In the genomic region with DNA sequence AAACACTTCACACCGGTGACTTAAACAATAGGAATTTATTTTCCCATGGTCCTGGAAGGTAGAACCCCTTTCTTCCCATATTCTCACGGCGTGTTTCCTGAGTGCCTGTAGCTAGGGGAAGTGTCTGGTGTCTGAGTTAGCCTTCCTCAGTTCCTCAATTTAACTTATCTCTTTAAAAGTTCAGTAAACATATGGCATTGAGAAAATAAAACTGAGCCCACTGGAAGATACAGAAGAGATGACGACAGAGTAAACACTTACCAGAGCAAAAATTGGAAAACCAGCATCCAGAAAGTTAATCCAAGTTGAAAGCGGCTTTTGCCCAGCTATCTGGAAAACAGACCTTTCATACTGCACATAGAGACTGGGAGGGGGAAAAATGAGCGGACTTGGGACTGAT, we compare ENCODE assay signal across 8 mouse cellular contexts. TPM values are rescaled to one million over a fixed set of nuclear protein-coding genes. Genes with fewer than 3 reads are reported as not detected.
DNase-seq lines count a peak whose midpoint lies in the region; ATAC-seq and TF ChIP-seq lines count a peak whose summit lies in the region.

No protein-coding gene starts in this region.

- 0 out of 2 replicates have a peak, but pooled peaks have one; percentile 18 for TF ChIP-seq EP300 in CH12.LX (IDR thresholded peaks at IDR 0.05; ENCODE audit: low read length)

- peak overlapping the region; percentile 87 for H3K9ac ChIP-seq in CH12.LX (ENCODE audit: insufficient read depth, low read depth)
- peak overlapping the region; percentile 83; the same call in 1 of the 2 replicates for H3K9ac ChIP-seq in forebrain, embryonic 11.5 days (ENCODE audit: low read length)
- peak overlapping the region; percentile 82 for H3K9ac ChIP-seq in limb, embryonic 11.5 days (ENCODE audit: low read length)
- H3K9ac ChIP-seq in midbrain, embryonic 16.5 days (ENCODE audit: low read depth, low read length) = peak overlapping the region; percentile 74

- H3K27me3 ChIP-seq in CH12.LX (replicated peaks) = no peaks in the 10 kb centered on the region
- H3K27me3 ChIP-seq in forebrain, embryonic 11.5 days (ENCODE audit: control insufficient read depth, insufficient read depth, low read length) = no peaks in the 10 kb centered on the region
- H3K27me3 ChIP-seq in limb, embryonic 11.5 days (ENCODE audit: control insufficient read depth, insufficient read depth, low read length) = no peaks in the 10 kb centered on the region
- H3K27me3 ChIP-seq in midbrain, embryonic 16.5 days (ENCODE audit: control insufficient read depth, insufficient read depth, low read depth, low read length) = no peaks in the 10 kb centered on the region

- in situ Hi-C loops in CH12.LX (cut with MboI; ENCODE audit: low pct_ligation_motif_present, low pct_unique_long_range_greater_than_20kb, low sequenced_read_pairs) = no loop called here

- H3K79me2 ChIP-seq in CH12.LX (replicated peaks; ENCODE audit: control insufficient read depth, extremely low read depth, insufficient read depth, poor library complexity, severe bottlenecking) = no peaks in the 10 kb centered on the region

- H3K36me3 ChIP-seq in CH12.LX (replicated peaks in 1 of 2; ENCODE audit: control insufficient read depth in 1 of 2, insufficient read depth in 1 of 2, low read length in 1 of 2) = peaks cover 0 to 6% of the 10 kb centered on the region in 2 experiments
- H3K36me3 ChIP-seq in forebrain, embryonic 11.5 days (ENCODE audit: control insufficient read depth, insufficient read depth, low read length) = no peaks in the 10 kb centered on the region
- H3K36me3 ChIP-seq in limb, embryonic 11.5 days (ENCODE audit: control insufficient read depth, insufficient read depth, low read length) = no peaks in the 10 kb centered on the region
- H3K36me3 ChIP-seq in midbrain, embryonic 16.5 days (ENCODE audit: control insufficient read depth, insufficient read depth, low read length) = no peaks in the 10 kb centered on the region

- H3K9me3 ChIP-seq in CH12.LX (replicated peaks; ENCODE audit: low read length) = no peaks in the 10 kb centered on the region
- H3K9me3 ChIP-seq in forebrain, embryonic 11.5 days (ENCODE audit: control insufficient read depth, low read length) = no peaks in the 10 kb centered on the region
- H3K9me3 ChIP-seq in limb, embryonic 11.5 days (ENCODE audit: control insufficient read depth, low read length) = no peaks in the 10 kb centered on the region
- H3K9me3 ChIP-seq in midbrain, embryonic 16.5 days (replicated peaks; ENCODE audit: control insufficient read depth, low read length, poor library complexity, severe bottlenecking) = no peaks in the 10 kb centered on the region

- peak overlapping the region; percentile 75 to 81 (median 77) for H3K4me3 ChIP-seq in CH12.LX (replicated peaks in 1 of 3; ENCODE audit: low read depth in 2 of 3, low read length in 2 of 3, poor library complexity in 1 of 3)
- H3K4me3 ChIP-seq in forebrain, embryonic 11.5 days (ENCODE audit: low read depth, low read length) = peak overlapping the region; percentile 69
- H3K4me3 ChIP-seq in limb, embryonic 11.5 days (ENCODE audit: low read depth, low read length) = peak overlapping the region; percentile 77
- H3K4me3 ChIP-seq in midbrain, embryonic 16.5 days (ENCODE audit: low read depth, low read length) = peak overlapping the region; percentile 51

- peaks cover 6 to 44% of the 10 kb centered on the region in 2 experiments; a peak in 3 of 4 replicates for H3K4me1 ChIP-seq in CH12.LX (ENCODE audit: control insufficient read depth in 1 of 2, insufficient read depth in 2 of 2)
- H3K4me1 ChIP-seq in forebrain, embryonic 11.5 days (replicated peaks; ENCODE audit: control insufficient read depth, insufficient read depth, low read length) = no peaks in the 10 kb centered on the region
- no peaks in the 10 kb centered on the region for H3K4me1 ChIP-seq in limb, embryonic 11.5 days (ENCODE audit: control insufficient read depth, insufficient read depth, low read length)
- peaks cover 11% of the 10 kb centered on the region for H3K4me1 ChIP-seq in midbrain, embryonic 16.5 days (ENCODE audit: control insufficient read depth, insufficient read depth, low read length)

- peak overlapping the region; percentile 64 for H3K4me2 ChIP-seq in CH12.LX (ENCODE audit: insufficient read depth, low read depth, poor library complexity, severe bottlenecking)
- H3K4me2 ChIP-seq in forebrain, embryonic 11.5 days (ENCODE audit: low read depth, low read length, severe bottlenecking) = peak overlapping the region; percentile 82
- H3K4me2 ChIP-seq in limb, embryonic 11.5 days (ENCODE audit: low read depth, severe bottlenecking) = peak overlapping the region; percentile 47
- H3K4me2 ChIP-seq in midbrain, embryonic 16.5 days (ENCODE audit: low read length) = peak overlapping the region; percentile 79

- no peak overlapping the region for H3K27ac ChIP-seq in CH12.LX (ENCODE audit: insufficient read depth, low read depth)
- no peak overlapping the region for H3K27ac ChIP-seq in forebrain, embryonic 11.5 days (ENCODE audit: low read depth, low read length)
- H3K27ac ChIP-seq in limb, embryonic 11.5 days (replicated peaks; ENCODE audit: low read depth, low read length) = no peak overlapping the region
- peak overlapping the region; percentile 71; the same call in 1 of the 2 replicates for H3K27ac ChIP-seq in midbrain, embryonic 16.5 days (ENCODE audit: low read length)

- 50% methylated on average over 6 of the region's 6 CpGs for WGBS in forebrain, embryonic 11.5 days
- WGBS in limb, embryonic 11.5 days = 57% methylated on average over 6 of the region's 6 CpGs
- 49% methylated on average over 6 of the region's 6 CpGs for whole genome bisulfite sequencing in midbrain, embryonic 16.5 days

- dilution Hi-C loops in CH12.LX (cut with MboI; ENCODE audit: extremely low pct_ligation_motif_present, extremely low pct_unique_long_range_greater_than_20kb, low sequenced_read_pairs) = no loop called here

- peak; percentile 22 for DNase-seq in CD4-positive, CD25-positive, alpha-beta regulatory T cell, adult 2 months (ENCODE audit: low read depth, low spot score)
- no peak for DNase-seq in CH12.LX (ENCODE audit: extremely low read depth)
- no peak for DNase-seq in forebrain, embryonic 11.5 days (ENCODE audit: low spot score)
- no peak for DNase-seq in limb, embryonic 11.5 days (ENCODE audit: low spot score)
- no peak for DNase-seq in cerebellum, adult 9-11 months
- no peak for DNase-seq in frontal cortex, adult 2 months (ENCODE audit: extremely low spot score in 1 of 2, low spot score in 1 of 2)

- no peak for ATAC-seq in CD4-positive, CD25-positive, alpha-beta regulatory T cell, adult 4 months
- peak; percentile 13; the same call in 1 of the 2 replicates for ATAC-seq in forebrain, embryonic 11.5 days (replicated peaks; ENCODE audit: low FRiP score)
- no peak for ATAC-seq in limb, embryonic 11.5 days (ENCODE audit: insufficient number of reproducible peaks, low FRiP score, low TSS enrichment, low read depth)
- peak; percentile 23; the same call in 1 of the 2 replicates for ATAC-seq in midbrain, embryonic 16.5 days

- TF ChIP-seq RAD21 in CH12.LX (IDR thresholded peaks at IDR 0.05; ENCODE audit: low read depth, low read length) = no peak

- TF ChIP-seq CTCF in CH12.LX (conservative IDR thresholded peaks at IDR 0.05 in 1 of 2, IDR thresholded peaks at IDR 0.05 in 1 of 2; ENCODE audit: low read depth in 2 of 2, low read length in 2 of 2) = no peak

- no peak for TF ChIP-seq POLR2A in CH12.LX (IDR thresholded peaks at IDR 0.05; ENCODE audit: low read depth, low read length)

TF ChIP-seq in CH12.LX, 34 proteins besides CTCF, POLR2A, EP300 and RAD21:
- TF ChIP-seq MAFK (IDR thresholded peaks at IDR 0.05; ENCODE audit: insufficient replicate concordance, low read length) (no peak), CHD1 (IDR thresholded peaks at IDR 0.05; ENCODE audit: low read depth, low read length) (peak; percentile 27; the same call in 1 of the 2 replicates)
TF ChIP-seq in CH12.LX: peak in this region for 1.

RNA-seq across cellular contexts. Expression of gene Zfp69, which starts 0.7 kb away (rescaled TPM):
- 1 to 10 TPM; 1.1 to 1.2 TPM for polyA plus RNA-seq in CD4-positive, CD25-positive, alpha-beta regulatory T cell, adult 4 months (2017; shearing (Covaris generic))
- total RNA-seq in CH12.LX (2012; rRNA removed) = 0.71 and 0.89 TPM in 2 replicates
- 0.46 and 0.72 TPM in 2 replicates for total RNA-seq in CH12.LX (2014; rRNA removed)
- 1.3 and 2.2 TPM in 2 replicates for polyA plus RNA-seq in CH12.LX (2012; ENCODE audit: insufficient read length, low read depth)
- polyA plus RNA-seq in forebrain, embryonic 11.5 days (2014; fragmentation: Nextera tagmentation; extraction: Ambion mirVana) = 8.8 and 9.8 TPM in 2 replicates
- 11.0 and 11.6 TPM in 2 replicates for polyA plus RNA-seq in limb, embryonic 11.5 days (2014; fragmentation: Nextera tagmentation; extraction: Ambion mirVana)
- polyA plus RNA-seq in midbrain, embryonic 16.5 days (2015; fragmentation: Nextera tagmentation; extraction: Ambion mirVana) = 5.8 and 7.2 TPM in 2 replicates
- 1.7 and 2.0 TPM in 2 replicates for polyA plus RNA-seq in frontal cortex, adult 2 months (2012; rRNA removed)

RNA-seq across cellular contexts. Expression of gene Exo5, which starts 27.3 kb away (rescaled TPM):
- 10 to 100 TPM; 32.5 to 33.4 TPM for polyA plus RNA-seq in CD4-positive, CD25-positive, alpha-beta regulatory T cell, adult 4 months (2017; shearing (Covaris generic))
- total RNA-seq in CH12.LX (2012; rRNA removed) (13.4 and 13.9 TPM in 2 replicates), CH12.LX (2014; rRNA removed) (17.4 and 23.0 TPM in 2 replicates)
- 24.0 and 25.3 TPM in 2 replicates for polyA plus RNA-seq in CH12.LX (2012; ENCODE audit: insufficient read length, low read depth)
- polyA plus RNA-seq in forebrain, embryonic 11.5 days (2014; fragmentation: Nextera tagmentation; extraction: Ambion mirVana) = 32.1 and 34.1 TPM in 2 replicates
- 34.4 and 37.5 TPM in 2 replicates for polyA plus RNA-seq in limb, embryonic 11.5 days (2014; fragmentation: Nextera tagmentation; extraction: Ambion mirVana)
- polyA plus RNA-seq in midbrain, embryonic 16.5 days (2015; fragmentation: Nextera tagmentation; extraction: Ambion mirVana) = 32.2 and 35.7 TPM in 2 replicates
- 11.3 and 12.7 TPM in 2 replicates for polyA plus RNA-seq in frontal cortex, adult 2 months (2012; rRNA removed)

Comparison
In these comparisons a context has a peak if more than half of its experiments do, and no peak if none do; other contexts are left out.
1. ATAC-seq: peak in forebrain, embryonic 11.5 days (single experiment) and midbrain, embryonic 16.5 days (single experiment); none in CD4-positive, CD25-positive, alpha-beta regulatory T cell, adult 4 months (single experiment) and limb, embryonic 11.5 days (single experiment).
2. Peak in every context shown above with its lines, with median percentiles within 50 percentile points of each other: H3K4me2 ChIP-seq, H3K4me3 ChIP-seq and H3K9ac ChIP-seq.